In the genomic region with DNA sequence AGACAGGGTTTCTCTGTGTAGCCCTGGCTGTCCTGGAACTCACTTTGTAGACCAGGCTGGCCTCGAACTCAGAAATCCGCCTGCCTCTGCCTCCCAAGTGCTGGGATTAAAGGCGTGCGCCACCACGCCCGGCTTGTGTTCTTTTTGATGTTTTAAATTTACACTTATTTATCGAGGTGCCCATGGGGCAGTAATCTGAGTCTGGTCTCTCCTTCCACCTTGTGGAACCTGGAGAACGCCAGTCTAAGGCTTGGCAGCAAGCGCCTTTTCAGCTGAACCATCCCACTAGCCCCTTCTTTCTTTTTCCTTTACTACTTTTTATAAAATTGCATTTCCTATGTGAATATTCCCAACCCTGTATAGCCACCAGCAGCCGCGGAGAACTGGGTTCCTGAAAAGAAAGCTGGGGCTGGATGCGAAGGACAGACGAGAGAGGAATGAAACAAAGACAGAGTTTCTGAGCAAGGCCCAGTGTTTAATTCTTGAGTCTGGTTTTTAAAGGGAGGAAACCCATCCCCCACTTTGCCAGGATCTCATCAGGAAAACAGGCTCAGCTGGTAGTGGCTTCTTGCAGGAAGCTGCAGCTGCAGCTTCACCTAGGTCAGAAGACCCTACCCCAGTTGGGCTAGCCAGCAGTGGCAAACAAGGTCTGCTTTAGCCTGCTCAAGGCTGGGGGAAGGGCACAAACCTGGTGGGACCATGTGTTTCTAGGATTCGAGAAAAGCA, we compare ENCODE assay signal across 8 mouse cellular contexts. TPM values are rescaled to one million over a fixed set of nuclear protein-coding genes. Genes with fewer than 3 reads are reported as not detected.
DNase-seq lines count a peak whose midpoint lies in the region; ATAC-seq and TF ChIP-seq lines count a peak whose summit lies in the region.

No protein-coding gene starts in this region.

- H3K4me3 ChIP-seq in G1E (ENCODE audit: low read depth, low read length): peak overlapping the region; percentile 83
- peak overlapping the region; percentile 76 for H3K4me3 ChIP-seq in embryonic facial prominence, embryonic 14.5 days (ENCODE audit: low read depth, low read length)
- peak overlapping the region; percentile 78 for H3K4me3 ChIP-seq in intestine, embryonic 16.5 days (ENCODE audit: low read length)
- peak overlapping the region; percentile 63 for H3K4me3 ChIP-seq in midbrain, embryonic 12.5 days

- H3K4me2 ChIP-seq in embryonic facial prominence, embryonic 14.5 days (ENCODE audit: low read depth, low read length): peak overlapping the region; percentile 69
- peak overlapping the region; percentile 51 for H3K4me2 ChIP-seq in intestine, embryonic 16.5 days (ENCODE audit: low read depth, low read length)
- H3K4me2 ChIP-seq in midbrain, embryonic 12.5 days (replicated peaks): peak overlapping the region; percentile 66

- no peak for TF ChIP-seq CTCF in G1E (IDR thresholded peaks at IDR 0.05; ENCODE audit: low read depth, low read length)

- H3K27ac ChIP-seq in embryonic facial prominence, embryonic 14.5 days (replicated peaks; ENCODE audit: low read depth, low read length): 0 out of 2 replicates have a peak overlapping the region, but pooled peaks have one; percentile 15
- peak overlapping the region; percentile 81 for H3K27ac ChIP-seq in intestine, embryonic 16.5 days (ENCODE audit: low read length)
- peak overlapping the region; percentile 25; the same call in 1 of the 2 replicates for H3K27ac ChIP-seq in midbrain, embryonic 12.5 days (replicated peaks)

- no peaks in the 10 kb centered on the region for H3K27me3 ChIP-seq in G1E (ENCODE audit: insufficient read depth, low read length)
- no peaks in the 10 kb centered on the region for H3K27me3 ChIP-seq in embryonic facial prominence, embryonic 14.5 days (replicated peaks; ENCODE audit: control insufficient read depth, insufficient read depth, low read length)
- H3K27me3 ChIP-seq in intestine, embryonic 16.5 days (replicated peaks; ENCODE audit: control insufficient read depth, insufficient read depth, low read length): no peaks in the 10 kb centered on the region
- no peaks in the 10 kb centered on the region for H3K27me3 ChIP-seq in midbrain, embryonic 12.5 days

- ATAC-seq in G1E (ENCODE audit: extremely low read depth, insufficient number of reproducible peaks, low FRiP score, poor library complexity, severe bottlenecking): no peak
- no peak for ATAC-seq in embryonic facial prominence, embryonic 14.5 days (ENCODE audit: low read depth)
- no peak for ATAC-seq in intestine, embryonic 16.5 days
- no peak for ATAC-seq in midbrain, embryonic 12.5 days (ENCODE audit: low FRiP score, low read depth)

- 32% methylated on average over 12 of the region's 14 CpGs for WGBS in embryonic facial prominence, embryonic 14.5 days
- WGBS in intestine, embryonic 16.5 days: 25% methylated on average over 12 of the region's 14 CpGs
- 41% methylated on average over 14 of the region's 14 CpGs for WGBS in midbrain, embryonic 12.5 days

- peak overlapping the region; percentile 83 for H3K9ac ChIP-seq in embryonic facial prominence, embryonic 14.5 days (ENCODE audit: low read depth, low read length)
- H3K9ac ChIP-seq in intestine, embryonic 16.5 days (ENCODE audit: low read depth, low read length): peak overlapping the region; percentile 90
- peak overlapping the region; percentile 71 for H3K9ac ChIP-seq in midbrain, embryonic 12.5 days (replicated peaks)

- no peaks in the 10 kb centered on the region for H3K9me3 ChIP-seq in G1E (replicated peaks)
- H3K9me3 ChIP-seq in embryonic facial prominence, embryonic 14.5 days (ENCODE audit: control insufficient read depth, low read length): peaks cover 30% of the 10 kb centered on the region
- peaks cover 6% of the 10 kb centered on the region; the same call in 1 of the 2 replicates for H3K9me3 ChIP-seq in intestine, embryonic 16.5 days (ENCODE audit: control insufficient read depth, low read length)
- H3K9me3 ChIP-seq in midbrain, embryonic 12.5 days: peaks cover 15% of the 10 kb centered on the region

- peaks cover 26% of the 10 kb centered on the region for H3K4me1 ChIP-seq in G1E (ENCODE audit: insufficient read depth, low read depth, low read length)
- H3K4me1 ChIP-seq in embryonic facial prominence, embryonic 14.5 days (ENCODE audit: control insufficient read depth, insufficient read depth, low read length): peaks cover 6% of the 10 kb centered on the region
- H3K4me1 ChIP-seq in intestine, embryonic 16.5 days (ENCODE audit: control insufficient read depth, insufficient read depth, low read length): peaks cover 12% of the 10 kb centered on the region; the same call in 1 of the 2 replicates
- peaks cover 17% of the 10 kb centered on the region for H3K4me1 ChIP-seq in midbrain, embryonic 12.5 days

- DNase-seq in kidney, adult 11 months: peak; percentile 14
- DNase-seq in kidney, adult 8-10 months: no peak
- DNase-seq in G1E (ENCODE audit: low spot score): no peak
- DNase-seq in embryonic facial prominence, embryonic 14.5 days (ENCODE audit: low spot score): peak; percentile 22
- peak; percentile 43 for DNase-seq in yolk sac, embryonic 10.5 days (ENCODE audit: low spot score)
- no peak for DNase-seq in spleen, postnatal 14 days (ENCODE audit: low spot score in 2 of 2)

- H3K36me3 ChIP-seq in G1E (replicated peaks): peaks cover 21% of the 10 kb centered on the region
- peaks cover 15% of the 10 kb centered on the region; the same call in 1 of the 2 replicates for H3K36me3 ChIP-seq in embryonic facial prominence, embryonic 14.5 days (ENCODE audit: control insufficient read depth, insufficient read depth, low read length)
- H3K36me3 ChIP-seq in intestine, embryonic 16.5 days (ENCODE audit: control insufficient read depth, insufficient read depth, low read length): peaks cover 2% of the 10 kb centered on the region; the same call in 1 of the 2 replicates
- peaks cover 19% of the 10 kb centered on the region for H3K36me3 ChIP-seq in midbrain, embryonic 12.5 days

RNA-seq across cellular contexts. Expression of gene Zfp961, which starts 0.8 kb away (rescaled TPM):
- total RNA-seq in G1E (2014; fragmentation: Nextera tagmentation): 59.4 and 73.2 TPM in 2 replicates
- 25.1 and 34.5 TPM in 2 replicates for total RNA-seq in G1E (2017)
- 2.2 and 5.4 TPM in 2 replicates for polyA plus RNA-seq in G1E (2012)
- 16.2 and 16.7 TPM in 2 replicates for polyA plus RNA-seq in embryonic facial prominence, embryonic 14.5 days (2014; fragmentation: Nextera tagmentation; extraction: Ambion mirVana)
- 24.9 and 25.0 TPM in 2 replicates for polyA plus RNA-seq in intestine, embryonic 16.5 days (2015; fragmentation: Nextera tagmentation; extraction: Ambion mirVana)
- polyA plus RNA-seq in midbrain, embryonic 12.5 days (2016; fragmentation: Nextera tagmentation; extraction: Ambion mirVana): 20.6 and 23.6 TPM in 2 replicates

RNA-seq across cellular contexts. Expression of gene Zfp617, which starts 43.2 kb away (rescaled TPM):
- 39.4 and 45.1 TPM in 2 replicates for total RNA-seq in G1E (2014; fragmentation: Nextera tagmentation)
- total RNA-seq in G1E (2017): 28.1 and 31.7 TPM in 2 replicates
- 1.8 and 3.0 TPM in 2 replicates for polyA plus RNA-seq in G1E (2012)
- polyA plus RNA-seq in embryonic facial prominence, embryonic 14.5 days (2014; fragmentation: Nextera tagmentation; extraction: Ambion mirVana): 18.7 and 20.6 TPM in 2 replicates
- polyA plus RNA-seq in intestine, embryonic 16.5 days (2015; fragmentation: Nextera tagmentation; extraction: Ambion mirVana): 18.5 and 21.6 TPM in 2 replicates
- 37.5 and 40.6 TPM in 2 replicates for polyA plus RNA-seq in midbrain, embryonic 12.5 days (2016; fragmentation: Nextera tagmentation; extraction: Ambion mirVana)

RNA-seq across cellular contexts. Expression of gene Zfp882, which starts 43.2 kb away (rescaled TPM):
- total RNA-seq in G1E (2014; fragmentation: Nextera tagmentation) (7.0 and 9.2 TPM in 2 replicates), G1E (2017) (5.4 and 6.8 TPM in 2 replicates)
- polyA plus RNA-seq in G1E (2012): 0.47 and 0.62 TPM in 2 replicates
- 3.9 and 5.1 TPM in 2 replicates for polyA plus RNA-seq in embryonic facial prominence, embryonic 14.5 days (2014; fragmentation: Nextera tagmentation; extraction: Ambion mirVana)
- 3.0 and 3.8 TPM in 2 replicates for polyA plus RNA-seq in intestine, embryonic 16.5 days (2015; fragmentation: Nextera tagmentation; extraction: Ambion mirVana)
- polyA plus RNA-seq in midbrain, embryonic 12.5 days (2016; fragmentation: Nextera tagmentation; extraction: Ambion mirVana): 14.7 and 15.1 TPM in 2 replicates

RNA-seq across cellular contexts. Expression of gene Cyp4f18, which starts 57.8 kb away (rescaled TPM):
- total RNA-seq in G1E (2014; fragmentation: Nextera tagmentation): not detected in 2 replicates
- total RNA-seq in G1E (2017): 0.12 TPM in 1 of 2 replicates, not detected in the other
- polyA plus RNA-seq in G1E (2012): 0.10 and 0.12 TPM in 2 replicates
- 1.0 and 1.7 TPM in 2 replicates for polyA plus RNA-seq in embryonic facial prominence, embryonic 14.5 days (2014; fragmentation: Nextera tagmentation; extraction: Ambion mirVana)
- polyA plus RNA-seq in intestine, embryonic 16.5 days (2015; fragmentation: Nextera tagmentation; extraction: Ambion mirVana): 3.3 and 3.8 TPM in 2 replicates
- polyA plus RNA-seq in midbrain, embryonic 12.5 days (2016; fragmentation: Nextera tagmentation; extraction: Ambion mirVana): 0.63 and 1.2 TPM in 2 replicates

Comparison
In these comparisons a context has a peak if more than half of its experiments do, and no peak if none do; other contexts are left out.
1. DNase-seq: peak in kidney, adult 11 months (single experiment), embryonic facial prominence, embryonic 14.5 days (single experiment) and yolk sac, embryonic 10.5 days (single experiment); none in kidney, adult 8-10 months (0 of 2), G1E (single experiment) and spleen, postnatal 14 days (0 of 2).
2. H3K27ac ChIP-seq: peak in every context shown above with its lines; median percentile 81 in intestine, embryonic 16.5 days; 25 in midbrain, embryonic 12.5 days; 15 in embryonic facial prominence, embryonic 14.5 days.
3. Peak in every context shown above with its lines, with median percentiles within 50 percentile points of each other: H3K4me3 ChIP-seq, H3K4me2 ChIP-seq and H3K9ac ChIP-seq.